22 mouse cellular contexts compared by ENCODE assay signal in genomic region chr12:109496397-109496796, GRCm38 (mm10). TPM values are rescaled to one million over a fixed set of nuclear protein-coding genes. Genes with fewer than 3 reads are reported as not detected.
DNase-seq lines count a peak whose midpoint lies in the region; ATAC-seq and TF ChIP-seq lines count a peak whose summit lies in the region.
"Had no signal": no experiment of that assay in that cellular context is flagged by ENCODE, and none has a peak within 500 bp of the region (broad histone marks: within the 10 kb centered on the region; RNA-seq: fewer than 3 reads in every experiment).

No protein-coding gene starts in this region.

- no peak overlapping the region for H3K9ac ChIP-seq in hindbrain, postnatal 0 days (replicated peaks; ENCODE audit: low read length)
- H3K9ac ChIP-seq in kidney, postnatal 0 days (ENCODE audit: low read depth, low read length), result no peak overlapping the region
- H3K9ac ChIP-seq: forebrain, postnatal 0 days; heart, embryonic 15.5 days; hindbrain, embryonic 14.5 days had no signal

- H3K27ac ChIP-seq in hindbrain, embryonic 10.5 days, result peak overlapping the region; percentile 59; the same call in 1 of the 2 replicates
- H3K27ac ChIP-seq in hindbrain, postnatal 0 days, result no peak overlapping the region
- no peak overlapping the region for H3K27ac ChIP-seq in kidney, postnatal 0 days
- H3K27ac ChIP-seq: heart, adult 2 months; heart, embryonic 15.5 days; hindbrain, embryonic 14.5 days had no signal

- H3K9me3 ChIP-seq in hindbrain, embryonic 10.5 days, result no peaks in the 10 kb centered on the region
- no peaks in the 10 kb centered on the region for H3K9me3 ChIP-seq in hindbrain, postnatal 0 days (ENCODE audit: low read length)
- H3K9me3 ChIP-seq in kidney, postnatal 0 days (replicated peaks; ENCODE audit: low read length), result no peaks in the 10 kb centered on the region
- H3K9me3 ChIP-seq: heart, embryonic 15.5 days had no signal

- no peak for DNase-seq in hindbrain, embryonic 10.5 days (ENCODE audit: low spot score)
- DNase-seq in hindbrain, postnatal 0 days (ENCODE audit: low spot score), result no peak
- DNase-seq in kidney, postnatal 0 days (ENCODE audit: low spot score), result peak; percentile 63
- no peak for DNase-seq in kidney, adult 8-10 months
- peak; percentile 3 for DNase-seq in ovary, postnatal 36 days (ENCODE audit: low spot score)
- no peak for DNase-seq in ovary, adult 18-20 months (ENCODE audit: low spot score)
- DNase-seq in T-cell, adult 2 months (ENCODE audit: low spot score), result no peak
- DNase-seq: adrenal gland, adult 2 months; adrenal gland, postnatal 25 days; cerebellum, adult 18-20 months; cerebellum, adult 9-11 months; cerebellum, postnatal 36 days; forebrain, postnatal 0 days; gastrocnemius, postnatal 14 days; heart, adult 2 months; heart, postnatal 14 days had no signal

- no peak overlapping the region for H3K4me3 ChIP-seq in hindbrain, embryonic 10.5 days
- no peak overlapping the region for H3K4me3 ChIP-seq in hindbrain, postnatal 0 days (ENCODE audit: low read length)
- H3K4me3 ChIP-seq in kidney, postnatal 0 days (replicated peaks; ENCODE audit: low read depth, low read length), result no peak overlapping the region
- H3K4me3 ChIP-seq: heart, adult 2 months; heart, embryonic 15.5 days had no signal

- no peak for ATAC-seq in hindbrain, postnatal 0 days
- ATAC-seq in kidney, postnatal 0 days (replicated peaks; ENCODE audit: low FRiP score, low read depth), result peak; percentile 57; the same call in 1 of the 2 replicates
- ATAC-seq: forebrain, postnatal 0 days; Patski had no signal

- H3K4me1 ChIP-seq in hindbrain, embryonic 10.5 days (replicated peaks), result peaks cover 33% of the 10 kb centered on the region
- no peaks in the 10 kb centered on the region for H3K4me1 ChIP-seq in hindbrain, postnatal 0 days (ENCODE audit: insufficient read depth, low read length)
- no peaks in the 10 kb centered on the region for H3K4me1 ChIP-seq in kidney, postnatal 0 days (replicated peaks; ENCODE audit: insufficient read depth, low read length)
- H3K4me1 ChIP-seq: heart, embryonic 15.5 days had no signal

- H3K27me3 ChIP-seq in hindbrain, embryonic 10.5 days (ENCODE audit: insufficient read depth, poor library complexity, severe bottlenecking), result 0 out of 2 replicates have a peak, but pooled peaks cover 6% of the 10 kb centered on the region
- no peaks in the 10 kb centered on the region for H3K27me3 ChIP-seq in hindbrain, postnatal 0 days (ENCODE audit: insufficient read depth, low read length)
- no peaks in the 10 kb centered on the region for H3K27me3 ChIP-seq in kidney, postnatal 0 days (ENCODE audit: insufficient read depth, low read length)
- H3K27me3 ChIP-seq: CH12.LX; heart, embryonic 15.5 days had no signal

- no peak for TF ChIP-seq CTCF in hindbrain, postnatal 0 days (IDR thresholded peaks at IDR 0.05; ENCODE audit: low read depth)
- no peak for TF ChIP-seq CTCF in kidney, postnatal 0 days (IDR thresholded peaks at IDR 0.05; ENCODE audit: low read depth)

- 65% methylated on average over 6 of the region's 6 CpGs for WGBS in hindbrain, embryonic 10.5 days
- WGBS in hindbrain, postnatal 0 days, result 81% methylated on average over 6 of the region's 6 CpGs
- WGBS in kidney, postnatal 0 days, result 36% methylated on average over 6 of the region's 6 CpGs

- H3K4me2 ChIP-seq in hindbrain, postnatal 0 days (ENCODE audit: low read depth, low read length), result no peak overlapping the region
- H3K4me2 ChIP-seq in kidney, postnatal 0 days (ENCODE audit: low read length), result no peak overlapping the region
- H3K4me2 ChIP-seq: heart, embryonic 11.5 days; heart, embryonic 15.5 days; hindbrain, embryonic 14.5 days had no signal

- no peaks in the 10 kb centered on the region for H3K36me3 ChIP-seq in hindbrain, embryonic 10.5 days
- no peaks in the 10 kb centered on the region for H3K36me3 ChIP-seq in hindbrain, postnatal 0 days (ENCODE audit: insufficient read depth, low read length)
- no peaks in the 10 kb centered on the region for H3K36me3 ChIP-seq in kidney, postnatal 0 days (ENCODE audit: insufficient read depth, low read length)
- H3K36me3 ChIP-seq: heart, embryonic 15.5 days had no signal

RNA-seq across cellular contexts. Expression of gene Dlk1, which starts 43.8 kb away (rescaled TPM):
- 64.4 and 82.8 TPM in 2 replicates for polyA plus RNA-seq in hindbrain, embryonic 10.5 days (2016; fragmentation: Nextera tagmentation; extraction: Ambion mirVana)
- total RNA-seq in hindbrain, postnatal 0 days (2014; rRNA removed), result 28.8 and 47.7 TPM in 2 replicates
- polyA plus RNA-seq in hindbrain, postnatal 0 days (2015; fragmentation: Nextera tagmentation; extraction: Ambion mirVana), result 33.0 and 34.6 TPM in 2 replicates
- 25.2 and 31.1 TPM in 2 replicates for polyA plus RNA-seq in kidney, postnatal 0 days (2015; fragmentation: Nextera tagmentation; extraction: Ambion mirVana)
- total RNA-seq: CH12.LX; hematopoietic stem cell, adult 5-6 weeks had no signal
- polyA plus RNA-seq: Patski had no signal

Comparison
In these comparisons a context has a peak if more than half of its experiments do, and no peak if none do; other contexts are left out.
1. DNase-seq: peak in kidney, postnatal 0 days (single experiment) and ovary, postnatal 36 days (single experiment); none in hindbrain, embryonic 10.5 days (single experiment), hindbrain, postnatal 0 days (single experiment), kidney, adult 8-10 months (0 of 2), ovary, adult 18-20 months (single experiment) and T-cell, adult 2 months (single experiment).